Mouse (Mus musculus) hindbrain, embryonic 15.5 days (tissue): Measurements from ENCODE around the gene Zdhhc12. TPM values are rescaled to one million over a fixed set of nuclear protein-coding genes. Genes with fewer than 3 reads are reported as not detected.
"Not testable (repeated sequence)": the region's sequence is repeated elsewhere in the genome, so short reads cannot be mapped to it uniquely, and the experiment has no call there.

ENCODE experiments used
- ATAC-seq: fragments of 200-750 bp; cut with Nextera tagmentation; 2 replicates; pipeline ENCODE4 v1.8.0; 2017; ENCODE audit warnings: low read depth, moderate number of reproducible peaks, moderate TSS enrichment; ENCODE audit not compliant: low FRiP score
- H3K27ac ChIP-seq: fragments of 300-500 bp; sonication (generic); replicated peaks from 2 replicates; pipeline ENCODE4 v1.5.1; 2015; ENCODE audit warnings: mild to moderate bottlenecking, inconsistent platforms
- H3K27me3 ChIP-seq: fragments of 300-500 bp; sonication (generic); 2 replicates; pipeline ENCODE4 v1.6.1; 2015; ENCODE audit warnings: control low read depth, inconsistent platforms
- H3K36me3 ChIP-seq: fragments of 300-500 bp; sonication (generic); 2 replicates; pipeline ENCODE4 v1.6.1; 2015; ENCODE audit warnings: control low read depth, inconsistent platforms
- H3K4me1 ChIP-seq: fragments of 300-500 bp; sonication (generic); replicated peaks from 2 replicates; pipeline ENCODE4 v1.6.1; 2015; ENCODE audit warnings: control low read depth, inconsistent platforms
- H3K4me2 ChIP-seq: fragments of 300-500 bp; sonication (generic); 2 replicates; pipeline ENCODE4 v1.6.1; 2015; ENCODE audit warnings: moderate library complexity, mild to moderate bottlenecking, inconsistent platforms
- H3K4me3 ChIP-seq: fragments of 300-500 bp; sonication (generic); 2 replicates; pipeline ENCODE4 v1.5.1; 2015; ENCODE audit warnings: mild to moderate bottlenecking, inconsistent platforms
- H3K9ac ChIP-seq: fragments of 300-500 bp; sonication (generic); 2 replicates; pipeline ENCODE4 v1.6.1; 2015; ENCODE audit warnings: inconsistent platforms
- H3K9me3 ChIP-seq: fragments of 300-500 bp; sonication (generic); 2 replicates; pipeline ENCODE4 v1.6.1; 2016; ENCODE audit warnings: control low read depth, inconsistent platforms
- WGBS: fragments of 180-500 bp; shearing (Covaris S2); methylation state at CpG from one replicate; pipeline ENCODE4 v1.1.7; 2015; 5-methylcytosine and 5-hydroxymethylcytosine counted together
- polyA plus RNA-seq: library from polyadenylated mRNA; unstranded; fragments of >200 nt; fragmentation: Nextera tagmentation; extraction: Ambion mirVana; gene quantifications from 2 replicates; pipeline ENCODE4 v1.2.1, GENCODE M21; 2015

Gene Zdhhc12
- 26.3 and 27.7 TPM in 2 replicates for polyA plus RNA-seq

DNA sequence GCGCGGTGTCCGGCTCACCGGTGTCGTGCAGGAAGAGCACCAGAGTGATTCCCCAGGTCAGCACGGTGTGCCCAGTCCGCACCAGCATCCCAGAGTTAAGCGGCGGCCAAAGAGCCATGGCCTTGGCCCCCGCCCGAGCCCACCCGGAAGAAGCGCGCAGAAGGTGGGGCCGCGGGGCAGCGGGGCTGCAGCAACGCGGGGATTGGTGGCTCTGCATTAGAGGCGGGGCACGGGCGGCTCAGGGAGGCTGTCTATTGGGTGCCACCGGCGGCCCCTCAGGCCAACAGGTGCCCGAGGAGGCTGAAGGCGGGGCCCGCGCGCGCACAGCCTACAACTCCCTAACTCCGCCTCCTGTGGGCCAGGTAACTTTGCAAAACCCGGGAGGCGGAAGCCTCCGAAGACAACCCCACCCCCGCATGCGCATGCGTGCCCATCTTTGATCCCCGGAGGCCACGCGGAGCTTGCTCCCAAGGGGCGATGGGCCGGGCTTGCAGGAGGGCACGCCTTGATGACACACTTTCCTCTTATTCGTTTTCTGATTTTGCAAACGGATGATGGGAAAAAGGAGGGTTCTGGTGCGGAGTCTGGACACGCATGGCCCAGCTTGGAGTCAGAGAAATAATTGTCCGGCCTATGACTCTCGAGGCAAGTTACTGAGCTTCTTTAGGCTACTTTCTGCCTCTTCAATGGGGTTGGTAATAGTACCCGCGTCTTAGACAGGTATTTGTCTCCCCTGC, at the start of gene Zdhhc12:
Gene Zdhhc12, minus strand, starts transcription at position 178 of the 737 bp plus-strand sequence.
- peak within 1 kb of the TSS; percentile 54 for H3K27ac ChIP-seq
- peak; percentile 96 for ATAC-seq

DNA sequence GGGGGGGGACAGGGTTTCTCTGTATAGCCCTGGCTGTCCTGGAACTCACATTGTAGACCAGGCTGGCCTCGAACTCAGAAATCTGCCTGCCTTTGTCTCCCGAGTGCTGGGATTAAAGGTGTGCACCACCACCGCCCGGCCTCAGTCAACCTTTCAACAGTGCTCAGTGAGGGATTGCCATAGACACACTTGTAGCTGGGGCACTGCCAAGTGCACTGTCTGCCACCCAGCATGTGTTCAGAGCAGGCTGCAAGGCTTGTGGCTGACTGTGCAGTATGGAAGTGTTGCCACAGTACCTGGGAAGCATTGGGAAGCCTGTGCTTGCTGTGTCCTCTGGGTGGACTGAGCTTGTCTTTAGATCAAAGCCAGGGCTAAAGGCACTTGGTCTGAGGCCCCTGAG, 46.6 kb upstream of the Zdhhc12 start:
- not testable (repeated sequence) for ATAC-seq

More for the DNA sequence above, at the start of gene Zdhhc12:
- Histone ChIP-seq H3K27me3 (no peaks in the 10 kb centered on the region), H3K9ac (peak within 1 kb of the TSS; percentile 41), H3K9me3 (no peaks in the 10 kb centered on the region), H3K4me1 (peaks cover 23% of the 10 kb centered on the region), H3K4me3 (peak within 1 kb of the TSS; percentile 50), H3K4me2 (peak within 1 kb of the TSS; percentile 88), H3K36me3 (peaks cover 9% of the 10 kb centered on the region; the same call in 1 of the 2 replicates)
- under 1% methylated on average over 51 of the region's 51 CpGs for WGBS

DNA sequence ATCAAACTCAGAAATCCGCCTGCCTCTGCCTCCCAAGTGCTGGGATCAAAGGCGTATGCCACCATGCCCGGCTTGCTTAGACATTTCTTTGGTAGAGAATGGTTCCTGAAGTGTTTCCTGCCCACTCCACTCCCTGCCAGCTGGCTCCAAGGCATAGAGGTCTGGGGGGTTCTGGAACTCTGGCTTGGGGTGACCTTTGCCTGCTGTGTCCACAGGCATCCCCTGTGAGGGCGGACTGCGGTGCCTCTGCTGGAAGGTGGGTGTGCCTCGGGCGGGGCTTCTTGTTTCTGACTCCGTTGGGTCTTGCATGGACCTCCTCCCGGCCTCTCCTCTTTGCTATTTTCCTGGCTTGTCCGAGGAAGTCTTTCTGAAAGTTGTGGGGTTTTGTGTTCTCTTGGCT, 43.0 kb upstream of the Zdhhc12 start:
- H3K9me3 ChIP-seq, result no peaks in the 10 kb centered on the region
- H3K27me3 ChIP-seq, result no peaks in the 10 kb centered on the region
- H3K4me2 ChIP-seq, result no peak overlapping the region
- peaks cover 26% of the 10 kb centered on the region for H3K4me1 ChIP-seq
- peaks cover 24% of the 10 kb centered on the region for H3K36me3 ChIP-seq
- H3K9ac ChIP-seq, result no peak overlapping the region
- 89% methylated on average over 10 of the region's 10 CpGs for WGBS
- H3K27ac ChIP-seq, result no peak overlapping the region
- H3K4me3 ChIP-seq, result no peak overlapping the region
- no peak for ATAC-seq

More for the DNA sequence above, 46.6 kb upstream of the Zdhhc12 start:
- H3K36me3 ChIP-seq, result peaks cover 52% of the 10 kb centered on the region
- H3K4me1 ChIP-seq, H3K4me3 ChIP-seq, H3K4me2 ChIP-seq, H3K27me3 ChIP-seq, H3K9me3 ChIP-seq, H3K9ac ChIP-seq, H3K27ac ChIP-seq: not testable (repeated sequence)
- 84% methylated on average over 4 of the region's 4 CpGs for WGBS

DNA sequence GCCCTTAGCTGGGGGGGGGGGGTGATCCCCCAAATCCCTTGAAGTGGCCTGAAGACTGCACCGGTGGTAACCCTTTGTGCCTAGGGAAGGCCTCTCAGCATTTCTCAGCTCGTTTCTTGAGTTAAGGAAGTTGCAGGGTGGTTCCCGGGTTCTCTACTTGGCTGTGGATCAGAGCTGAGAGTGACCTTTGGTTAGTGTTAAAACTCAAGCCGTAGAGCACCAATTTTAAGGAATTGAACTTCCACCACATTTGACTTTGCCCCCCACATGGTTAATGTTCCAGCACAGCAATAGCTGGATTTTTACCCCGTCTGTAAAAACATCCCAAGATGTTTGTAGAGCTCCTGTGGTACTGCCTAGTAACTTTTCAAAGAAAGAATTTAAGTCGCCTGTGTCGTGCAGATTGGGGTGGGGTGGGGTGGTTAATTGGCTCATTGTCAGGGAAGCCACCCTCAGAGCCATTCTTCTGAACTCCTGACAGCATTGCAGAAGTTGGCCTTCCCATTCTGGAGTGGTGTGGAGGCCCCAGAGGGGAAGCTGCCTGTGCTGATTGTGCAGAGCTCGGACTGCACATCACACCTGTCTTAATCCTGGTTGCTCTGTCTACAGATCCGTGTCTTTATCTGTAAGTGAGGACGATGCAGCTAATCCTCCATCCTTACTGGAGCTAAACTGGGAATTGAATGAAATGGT, 41.6 kb upstream of the Zdhhc12 start:
- 45% methylated on average over 10 of the region's 10 CpGs for WGBS
- H3K9ac ChIP-seq, result peak overlapping the region; percentile 70; the same call in 1 of the 2 replicates
- peak overlapping the region; percentile 90 for H3K4me2 ChIP-seq
- H3K27ac ChIP-seq, result peak overlapping the region; percentile 37; the same call in 1 of the 2 replicates
- ATAC-seq, result no peak
- H3K4me3 ChIP-seq, result peak overlapping the region; percentile 71
- peaks cover 11% of the 10 kb centered on the region for H3K36me3 ChIP-seq
- H3K27me3 ChIP-seq, result no peaks in the 10 kb centered on the region
- no peaks in the 10 kb centered on the region for H3K9me3 ChIP-seq
- H3K4me1 ChIP-seq, result peaks cover 26% of the 10 kb centered on the region

DNA sequence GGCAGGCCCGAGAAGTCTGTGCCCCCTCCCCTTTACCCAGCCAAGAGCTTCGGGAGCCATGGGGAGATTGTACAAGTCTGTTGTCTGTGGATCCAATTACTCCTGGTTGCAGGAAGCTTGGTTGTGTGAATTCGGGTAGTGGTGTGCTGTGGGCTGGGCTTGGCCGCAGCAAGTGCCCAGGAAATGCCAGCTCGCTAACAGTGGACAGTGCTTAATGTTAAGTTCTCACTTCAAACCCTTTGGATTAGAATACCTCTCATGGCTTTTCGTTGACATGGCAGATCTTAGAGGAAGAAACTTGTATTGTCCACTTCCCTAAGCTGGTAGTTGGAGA, 40.9 kb upstream of the Zdhhc12 start:
- Histone ChIP-seq H3K9me3 (no peaks in the 10 kb centered on the region), H3K27ac (peak overlapping the region; percentile 86), H3K36me3 (peaks cover 10% of the 10 kb centered on the region), H3K27me3 (no peaks in the 10 kb centered on the region), H3K4me3 (peak overlapping the region; percentile 71), H3K4me1 (peaks cover 26% of the 10 kb centered on the region), H3K4me2 (peak overlapping the region; percentile 90), H3K9ac (peak overlapping the region; percentile 70)
- no peak for ATAC-seq
- WGBS, result 21% methylated on average over 6 of the region's 6 CpGs

DNA sequence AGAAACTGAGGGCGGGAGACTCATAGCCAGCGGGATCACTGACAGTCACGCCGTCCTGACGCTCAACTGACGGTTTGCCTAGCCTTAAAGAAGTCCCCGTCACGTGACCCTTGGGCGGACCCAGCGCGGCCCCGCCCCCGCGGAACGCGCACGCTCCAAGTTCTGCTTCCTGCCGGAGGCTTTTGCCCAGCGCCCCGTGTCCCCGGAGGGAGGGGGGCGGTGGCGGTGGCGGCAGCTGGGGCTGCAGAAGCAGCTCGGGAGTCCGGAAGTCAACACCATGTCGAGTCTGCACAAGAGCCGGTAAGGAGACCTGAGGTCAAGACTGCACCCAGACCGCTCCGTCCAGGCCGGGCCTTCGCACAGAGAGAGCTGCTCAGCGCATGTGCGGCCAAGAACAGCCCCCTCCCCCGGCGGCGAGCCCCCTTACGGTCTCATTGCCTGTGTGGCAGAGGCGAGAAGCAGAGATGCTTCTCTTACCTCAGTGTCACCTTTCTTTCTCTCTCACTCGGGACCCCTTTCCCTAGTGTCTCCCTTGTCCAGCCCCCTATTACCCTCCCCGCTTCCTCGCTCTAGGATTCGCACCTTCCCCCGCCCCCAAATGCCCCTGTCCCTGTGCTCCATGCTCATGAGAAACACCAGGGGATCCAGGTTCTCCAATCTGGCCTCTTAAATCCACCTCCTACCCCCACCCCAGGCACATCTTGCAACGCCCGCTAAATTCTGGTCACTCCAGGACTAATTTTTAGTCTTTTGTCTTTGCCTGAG, 40.3 kb upstream of the Zdhhc12 start, which contains the start of gene Tbc1d13:
Gene Tbc1d13, plus strand, starts transcription at position 134 of the 765 bp plus-strand sequence.
- no peaks in the 10 kb centered on the region for H3K27me3 ChIP-seq
- H3K4me1 ChIP-seq, result peaks cover 26% of the 10 kb centered on the region
- under 1% methylated on average over 46 of the region's 46 CpGs for WGBS
- peak within 1 kb of the TSS; percentile 90 for H3K4me2 ChIP-seq
- peak within 1 kb of the TSS; percentile 70 for H3K9ac ChIP-seq
- H3K36me3 ChIP-seq, result peaks cover 7% of the 10 kb centered on the region
- peak within 1 kb of the TSS; percentile 86 for H3K27ac ChIP-seq
- peak within 1 kb of the TSS; percentile 71 for H3K4me3 ChIP-seq
- peak; percentile 96 for ATAC-seq
- no peaks in the 10 kb centered on the region for H3K9me3 ChIP-seq

DNA sequence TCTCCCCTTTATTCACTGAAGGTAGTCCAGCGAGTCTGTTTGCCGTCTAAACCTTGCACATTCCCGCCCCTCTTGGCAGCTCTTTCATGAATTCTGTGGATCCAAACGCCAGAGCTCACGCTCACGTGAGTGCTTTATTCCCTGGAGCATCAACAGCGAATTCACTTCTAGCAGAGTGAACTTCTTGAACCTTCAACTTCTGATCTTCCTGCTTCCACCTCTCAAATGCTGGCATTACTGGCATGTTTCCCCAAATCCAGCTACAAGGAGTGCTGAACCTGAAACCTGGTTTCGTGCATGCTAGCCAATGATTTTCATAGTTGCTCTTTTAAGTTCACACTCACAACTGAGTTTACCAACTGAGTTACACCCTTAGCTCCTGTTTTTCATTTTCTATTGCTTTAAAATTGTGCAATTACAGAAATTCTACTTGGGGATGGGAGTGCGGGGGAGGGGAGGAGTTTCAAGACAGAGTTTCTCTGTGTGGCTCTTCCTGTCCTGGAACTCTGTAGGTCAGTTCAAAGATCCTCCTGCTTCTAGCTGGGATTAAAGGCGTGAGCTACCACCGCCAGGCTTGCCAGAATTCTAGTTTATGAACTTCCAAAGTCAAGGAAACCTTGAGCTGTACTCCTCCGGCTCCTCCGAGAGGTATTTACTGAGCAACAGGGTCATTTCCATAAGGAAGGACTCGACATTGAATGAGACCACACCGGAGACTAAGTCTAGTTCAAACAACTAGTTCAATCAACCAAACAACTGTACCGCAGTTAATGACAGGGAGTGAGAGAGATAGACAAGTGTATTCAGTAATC, 39.6 kb upstream of the Zdhhc12 start:
- Histone ChIP-seq H3K4me3 (peak overlapping the region; percentile 71), H3K4me1 (peaks cover 26% of the 10 kb centered on the region), H3K36me3 (peaks cover 3% of the 10 kb centered on the region), H3K9me3 (no peaks in the 10 kb centered on the region), H3K27ac (peak overlapping the region; percentile 86), H3K4me2 (peak overlapping the region; percentile 90), H3K27me3 (no peaks in the 10 kb centered on the region), H3K9ac (peak overlapping the region; percentile 70)
- peak; percentile 51; the same call in 1 of the 2 replicates for ATAC-seq
- 29% methylated on average over 16 of the region's 16 CpGs for WGBS

DNA sequence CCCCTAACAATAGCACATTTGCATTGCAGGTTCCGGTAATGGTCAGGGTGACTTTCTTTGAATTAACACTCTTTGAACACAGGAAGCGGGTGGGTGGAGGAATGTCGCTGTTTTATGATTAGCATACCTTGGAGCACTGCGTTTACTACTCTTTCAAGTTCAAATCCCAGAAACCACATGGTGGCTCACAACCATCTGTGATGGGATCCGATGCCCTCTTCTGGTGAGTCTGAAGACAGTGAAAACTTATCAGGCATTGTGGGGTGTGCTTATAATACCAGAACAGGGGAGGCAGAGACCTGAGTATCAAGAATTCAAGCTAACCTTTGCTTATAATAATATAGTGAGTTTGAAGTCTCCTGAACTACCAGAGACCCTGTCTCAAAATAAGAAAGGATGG, 37.8 kb upstream of the Zdhhc12 start:
- not testable (repeated sequence) for H3K9me3 ChIP-seq, H3K4me2 ChIP-seq

DNA sequence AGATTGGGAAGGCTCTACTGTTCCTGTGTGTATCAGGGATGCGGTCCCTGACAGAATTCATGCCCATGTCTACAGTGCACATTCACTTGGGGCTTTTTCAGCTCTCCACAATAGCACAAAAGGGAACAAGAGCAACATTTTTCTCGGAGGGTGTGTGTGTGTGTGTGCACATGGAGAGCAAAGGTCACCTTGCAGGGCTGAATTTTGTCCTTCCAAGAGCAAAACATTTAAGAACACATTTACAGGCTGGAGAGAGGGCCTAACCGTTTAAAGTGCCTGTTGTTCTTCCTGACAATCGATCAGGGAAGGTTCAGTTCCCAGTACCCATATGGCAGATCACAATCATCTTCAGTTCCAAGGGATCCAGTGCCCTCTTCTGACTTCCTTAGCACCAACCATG, 36.7 kb upstream of the Zdhhc12 start:
- Histone ChIP-seq H3K4me2 (no peak overlapping the region), H3K9me3 (no peaks in the 10 kb centered on the region), H3K4me1 (peaks cover 23% of the 10 kb centered on the region), H3K4me3 (no peak overlapping the region), H3K9ac (no peak overlapping the region), H3K27ac (no peak overlapping the region), H3K36me3 (no peaks in the 10 kb centered on the region), H3K27me3 (no peaks in the 10 kb centered on the region)
- WGBS, result 86% methylated on average over 4 of the region's 4 CpGs
- ATAC-seq, result no peak

More for the DNA sequence above, 37.8 kb upstream of the Zdhhc12 start:
- not testable (repeated sequence) for H3K36me3 ChIP-seq, H3K4me3 ChIP-seq, ATAC-seq, H3K9ac ChIP-seq, H3K27ac ChIP-seq, H3K27me3 ChIP-seq
- WGBS, result 71% methylated on average over 5 of the region's 5 CpGs
- H3K4me1 ChIP-seq, result peaks cover 26% of the 10 kb centered on the region

DNA sequence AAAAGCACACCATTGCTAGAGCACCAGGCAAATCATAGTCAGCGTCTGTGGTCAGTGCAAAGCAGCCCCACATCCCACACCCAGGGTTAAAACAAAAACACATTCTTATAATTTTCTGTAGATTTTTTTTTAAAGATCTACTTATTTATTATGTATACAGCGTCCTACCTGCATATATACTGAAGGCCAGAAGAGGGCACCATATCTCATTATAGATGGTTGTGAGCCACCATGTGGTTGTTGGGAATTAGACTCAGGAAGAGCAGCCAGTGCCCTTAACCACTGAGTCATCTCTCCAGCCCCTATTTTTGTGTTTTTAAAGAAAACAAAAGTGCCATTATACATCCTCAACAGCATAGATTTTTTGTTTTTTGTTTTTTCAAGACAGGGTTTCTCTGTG, 35.3 kb upstream of the Zdhhc12 start:
- 34% methylated on average over 2 of the region's 2 CpGs for WGBS

More for the DNA sequence above, 35.3 kb upstream of the Zdhhc12 start:
- peaks cover 19% of the 10 kb centered on the region for H3K4me1 ChIP-seq
- no peak overlapping the region for H3K27ac ChIP-seq
- H3K27me3 ChIP-seq, result no peaks in the 10 kb centered on the region
- ATAC-seq, result no peak
- no peak overlapping the region for H3K9ac ChIP-seq
- H3K9me3 ChIP-seq, result no peaks in the 10 kb centered on the region
- H3K4me2 ChIP-seq, result no peak overlapping the region
- H3K36me3 ChIP-seq, result no peaks in the 10 kb centered on the region
- H3K4me3 ChIP-seq, result no peak overlapping the region
